Comparison of ENCODE assay signal across 10 mouse cellular contexts in the genomic region with DNA sequence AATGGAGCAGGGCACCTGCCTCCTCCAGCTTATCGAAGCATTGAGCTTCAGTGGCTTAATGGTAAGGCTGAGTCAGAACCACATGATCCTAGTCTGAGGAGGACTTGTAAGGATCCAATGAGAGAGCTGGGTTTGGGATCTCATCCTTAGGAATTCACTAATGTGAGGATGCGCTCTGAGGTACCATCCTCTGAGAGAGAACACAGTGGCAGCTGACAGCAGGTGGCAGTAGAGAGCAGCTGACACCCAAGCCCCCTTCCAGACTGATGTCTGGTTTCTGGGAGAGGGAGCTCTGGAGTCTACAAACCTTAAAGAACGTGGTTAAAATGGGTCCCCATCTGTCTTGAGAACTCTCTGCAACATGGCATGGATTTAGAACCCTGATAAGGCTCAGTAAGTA.
DNase-seq lines count a peak whose midpoint lies in the region; ATAC-seq and TF ChIP-seq lines count a peak whose summit lies in the region.
"Had no signal": no experiment of that assay in that cellular context is flagged by ENCODE, and none has a peak within 500 bp of the region (broad histone marks: within the 10 kb centered on the region; RNA-seq: fewer than 3 reads in every experiment).

No protein-coding gene starts in this region.

- no peaks in the 10 kb centered on the region for H3K36me3 ChIP-seq in hindbrain, embryonic 10.5 days
- no peaks in the 10 kb centered on the region for H3K36me3 ChIP-seq in hindbrain, embryonic 13.5 days
- no peaks in the 10 kb centered on the region for H3K36me3 ChIP-seq in CH12.LX (replicated peaks in 1 of 2; ENCODE audit: control insufficient read depth in 1 of 2, insufficient read depth in 1 of 2, low read length in 1 of 2)
- H3K36me3 ChIP-seq in forebrain, embryonic 12.5 days (replicated peaks): no peaks in the 10 kb centered on the region
- H3K36me3 ChIP-seq: embryonic facial prominence, embryonic 13.5 days; limb, embryonic 15.5 days had no signal

- dilution Hi-C loops in CH12.LX (cut with MboI; ENCODE audit: extremely low pct_ligation_motif_present, extremely low pct_unique_long_range_greater_than_20kb, low sequenced_read_pairs): no loop called here

- no peak overlapping the region for H3K4me3 ChIP-seq in hindbrain, embryonic 10.5 days
- H3K4me3 ChIP-seq in hindbrain, embryonic 13.5 days: no peak overlapping the region
- H3K4me3 ChIP-seq in CH12.LX (replicated peaks in 1 of 3; ENCODE audit: low read depth in 2 of 3, low read length in 2 of 3, poor library complexity in 1 of 3): no peak overlapping the region
- no peak overlapping the region for H3K4me3 ChIP-seq in forebrain, embryonic 12.5 days (replicated peaks)
- H3K4me3 ChIP-seq: embryonic facial prominence, embryonic 13.5 days; limb, embryonic 15.5 days had no signal

- in situ Hi-C loops in CH12.LX (cut with MboI; ENCODE audit: low pct_ligation_motif_present, low pct_unique_long_range_greater_than_20kb, low sequenced_read_pairs): no loop called here

- no peak for ATAC-seq in hindbrain, embryonic 13.5 days (ENCODE audit: low FRiP score)
- peak; percentile 55; the same call in 1 of the 2 replicates for ATAC-seq in forebrain, embryonic 12.5 days (ENCODE audit: low FRiP score)
- ATAC-seq in megakaryocyte, adult 5-6 weeks (ENCODE audit: poor library complexity, severe bottlenecking): peak; percentile 66

- DNase-seq in hindbrain, embryonic 10.5 days (ENCODE audit: low spot score): peak; percentile 63
- DNase-seq in CH12.LX (ENCODE audit: extremely low read depth): peak; percentile 2
- DNase-seq in adrenal gland, postnatal 14 days: peak; percentile 66
- peak; percentile 80 for DNase-seq in kidney, postnatal 10 days
- peak; percentile 39 for DNase-seq in thymus, postnatal 0 days (ENCODE audit: low spot score)

- H3K27me3 ChIP-seq in hindbrain, embryonic 10.5 days (ENCODE audit: insufficient read depth, poor library complexity, severe bottlenecking): no peaks in the 10 kb centered on the region
- H3K27me3 ChIP-seq in hindbrain, embryonic 13.5 days: no peaks in the 10 kb centered on the region
- no peaks in the 10 kb centered on the region for H3K27me3 ChIP-seq in CH12.LX (replicated peaks)
- no peaks in the 10 kb centered on the region for H3K27me3 ChIP-seq in forebrain, embryonic 12.5 days
- H3K27me3 ChIP-seq: embryonic facial prominence, embryonic 13.5 days had no signal

- H3K27ac ChIP-seq in hindbrain, embryonic 10.5 days: no peak overlapping the region
- H3K27ac ChIP-seq in hindbrain, embryonic 13.5 days: no peak overlapping the region
- no peak overlapping the region for H3K27ac ChIP-seq in CH12.LX (ENCODE audit: insufficient read depth, low read depth)
- H3K27ac ChIP-seq in forebrain, embryonic 12.5 days: no peak overlapping the region
- H3K27ac ChIP-seq: embryonic facial prominence, embryonic 13.5 days; limb, embryonic 15.5 days had no signal

- H3K9me3 ChIP-seq in hindbrain, embryonic 10.5 days: no peaks in the 10 kb centered on the region
- H3K9me3 ChIP-seq in hindbrain, embryonic 13.5 days: no peaks in the 10 kb centered on the region
- H3K9me3 ChIP-seq in CH12.LX (replicated peaks; ENCODE audit: low read length): peaks cover 58% of the 10 kb centered on the region
- H3K9me3 ChIP-seq in forebrain, embryonic 12.5 days: no peaks in the 10 kb centered on the region
- H3K9me3 ChIP-seq: embryonic facial prominence, embryonic 13.5 days; limb, embryonic 15.5 days had no signal

- H3K79me2 ChIP-seq in CH12.LX (replicated peaks; ENCODE audit: control insufficient read depth, extremely low read depth, insufficient read depth, poor library complexity, severe bottlenecking): no peaks in the 10 kb centered on the region

- no peak overlapping the region for H3K9ac ChIP-seq in hindbrain, embryonic 13.5 days
- H3K9ac ChIP-seq in CH12.LX (ENCODE audit: insufficient read depth, low read depth): no peak overlapping the region
- H3K9ac ChIP-seq in forebrain, embryonic 12.5 days: no peak overlapping the region
- H3K9ac ChIP-seq: embryonic facial prominence, embryonic 13.5 days; limb, embryonic 15.5 days had no signal

- TF ChIP-seq EP300 in CH12.LX (IDR thresholded peaks at IDR 0.05; ENCODE audit: low read length): no peak

- H3K4me2 ChIP-seq in hindbrain, embryonic 13.5 days: no peak overlapping the region
- no peak overlapping the region for H3K4me2 ChIP-seq in CH12.LX (ENCODE audit: insufficient read depth, low read depth, poor library complexity, severe bottlenecking)
- no peak overlapping the region for H3K4me2 ChIP-seq in forebrain, embryonic 12.5 days
- H3K4me2 ChIP-seq: embryonic facial prominence, embryonic 13.5 days; limb, embryonic 15.5 days had no signal

- no peak for TF ChIP-seq POLR2A in CH12.LX (IDR thresholded peaks at IDR 0.05; ENCODE audit: low read depth, low read length)

- peaks cover 11% of the 10 kb centered on the region for H3K4me1 ChIP-seq in hindbrain, embryonic 10.5 days (replicated peaks)
- H3K4me1 ChIP-seq in hindbrain, embryonic 13.5 days (replicated peaks): 0 out of 2 replicates have a peak, but pooled peaks cover 7% of the 10 kb centered on the region
- H3K4me1 ChIP-seq in CH12.LX (ENCODE audit: control insufficient read depth in 1 of 2, insufficient read depth in 2 of 2): no peaks in the 10 kb centered on the region
- H3K4me1 ChIP-seq in forebrain, embryonic 12.5 days: no peaks in the 10 kb centered on the region
- H3K4me1 ChIP-seq: embryonic facial prominence, embryonic 13.5 days; limb, embryonic 15.5 days had no signal

- TF ChIP-seq CTCF in CH12.LX (conservative IDR thresholded peaks at IDR 0.05 in 1 of 2, IDR thresholded peaks at IDR 0.05 in 1 of 2; ENCODE audit: low read depth in 2 of 2, low read length in 2 of 2): peak; percentile 22 to 29; a peak in 2 of 4 replicates

- 38% methylated on average over 3 of the region's 3 CpGs for WGBS in hindbrain, embryonic 10.5 days
- 41% methylated on average over 3 of the region's 3 CpGs for WGBS in hindbrain, embryonic 13.5 days
- WGBS in forebrain, embryonic 12.5 days: 28% methylated on average over 3 of the region's 3 CpGs

- TF ChIP-seq RAD21 in CH12.LX (IDR thresholded peaks at IDR 0.05; ENCODE audit: low read depth, low read length): no peak

TF ChIP-seq in CH12.LX, 34 proteins besides CTCF, POLR2A, EP300 and RAD21:
- TF ChIP-seq SMC3 (IDR thresholded peaks at IDR 0.05; ENCODE audit: low read depth, low read length): peak; percentile 9; the same call in 1 of the 2 replicates
- TF ChIP-seq USF2 (conservative IDR thresholded peaks at IDR 0.05; ENCODE audit: low read depth, low read length): no peak

Comparison
In these comparisons a context has a peak if more than half of its experiments do, and no peak if none do; other contexts are left out.
1. DNase-seq: peak in every context shown above with its lines; median percentile 80 in kidney, postnatal 10 days; 66 in adrenal gland, postnatal 14 days; 63 in hindbrain, embryonic 10.5 days; 39 in thymus, postnatal 0 days; 2 in CH12.LX.